Mouse (Mus musculus) olfactory bulb, adult 2 months (tissue): ENCODE measurements around the gene Acpp.

Source experiments
- CTCF ChIP-seq: fragments of 200-500 bp; IDR thresholded peaks from 2 replicates; pipeline ENCODE4 v1.5.1; 2012; ENCODE audit warnings: low read depth, mild to moderate bottlenecking, low read length, moderate library complexity; ENCODE audit not compliant: insufficient read depth
- POLR2A ChIP-seq: fragments of 200-500 bp; IDR thresholded peaks from 2 replicates; pipeline ENCODE4 v1.6.1; 2012; ENCODE audit warnings: mild to moderate bottlenecking, low read depth, low read length, moderate library complexity; ENCODE audit not compliant: insufficient read depth

GRCm38 (mm10) chr9:104260306-104260705 lies 77.2 kb downstream of the Acpp start:
- TF ChIP-seq CTCF = no peak
- no peak for TF ChIP-seq POLR2A
